1 mouse cellular context compared by ENCODE assay signal in genomic region chr17:24850773-24851127, GRCm38 (mm10).
TF ChIP-seq lines count a peak whose summit lies in the region.

No protein-coding gene starts in this region.

TF ChIP-seq in ES-E14, 5 proteins besides CTCF, POLR2A, EP300 and RAD21 (continued from another document):
- TF ChIP-seq HCFC1 (IDR thresholded peaks at IDR 0.05; ENCODE audit: borderline replicate concordance, insufficient read depth, low read length) (no peak), MAFK (IDR thresholded peaks at IDR 0.05; ENCODE audit: insufficient read depth, low read depth, low read length) (no peak), ZC3H11A (IDR thresholded peaks at IDR 0.05; ENCODE audit: borderline replicate concordance, low read depth, low read length) (no peak), ZNF384 (IDR thresholded peaks at IDR 0.05; ENCODE audit: low read depth, low read length) (no peak)
TF ChIP-seq in ES-E14: peak in this region for 0.
